Mouse (Mus musculus) embryonic facial prominence, embryonic 15.5 days (tissue): ENCODE measurements around the gene Cbx8. TPM values are rescaled to one million over a fixed set of nuclear protein-coding genes. Genes with fewer than 3 reads are reported as not detected.
A peak's percentile ranks its signal among the peaks of the same experiment; 100 is the strongest.

Source experiments
- ATAC-seq: fragments of 200-750 bp; cut with Nextera tagmentation; 2 replicates; pipeline ENCODE4 v1.8.0; 2017; ENCODE audit warnings: low read depth, moderate TSS enrichment; ENCODE audit not compliant: insufficient number of reproducible peaks, low FRiP score, low TSS enrichment
- H3K27ac ChIP-seq: fragments of 300-500 bp; sonication (generic); replicated peaks from 2 replicates; pipeline ENCODE4 v1.5.1; 2015; ENCODE audit warnings: mild to moderate bottlenecking, inconsistent platforms
- H3K27me3 ChIP-seq: fragments of 300-500 bp; sonication (generic); 2 replicates; pipeline ENCODE4 v1.6.1; 2015; ENCODE audit warnings: inconsistent platforms
- H3K36me3 ChIP-seq: fragments of 300-500 bp; sonication (generic); 2 replicates; pipeline ENCODE4 v1.6.1; 2015; ENCODE audit warnings: mild to moderate bottlenecking, inconsistent platforms
- H3K4me1 ChIP-seq: fragments of 300-500 bp; sonication (generic); 2 replicates; pipeline ENCODE4 v1.6.1; 2015; ENCODE audit warnings: inconsistent platforms
- H3K4me2 ChIP-seq: fragments of 300-500 bp; sonication (generic); replicated peaks from 2 replicates; pipeline ENCODE4 v1.6.1; 2015; ENCODE audit warnings: mild to moderate bottlenecking, inconsistent platforms
- H3K4me3 ChIP-seq: fragments of 300-500 bp; sonication (generic); replicated peaks from 2 replicates; pipeline ENCODE4 v1.5.1; 2015; ENCODE audit warnings: mild to moderate bottlenecking, inconsistent platforms
- H3K9ac ChIP-seq: fragments of 300-500 bp; sonication (generic); 2 replicates; pipeline ENCODE4 v1.6.1; 2015; ENCODE audit warnings: inconsistent platforms
- H3K9me3 ChIP-seq: fragments of 300-500 bp; sonication (generic); replicated peaks from 2 replicates; pipeline ENCODE4 v1.6.1; 2016; ENCODE audit warnings: inconsistent platforms
- WGBS: fragments of 180-500 bp; shearing (Covaris S2); methylation state at CpG from one replicate; pipeline ENCODE4 v1.1.7; 2015; 5-methylcytosine and 5-hydroxymethylcytosine counted together
- polyA plus RNA-seq: library from polyadenylated mRNA; unstranded; fragments of >200 nt; fragmentation: Nextera tagmentation; extraction: Ambion mirVana; gene quantifications from 2 replicates; pipeline ENCODE4 v1.2.1, GENCODE M21; 2015

Cbx8 gene
- polyA plus RNA-seq, 1 experiment from 2014 or later: 10.3 TPM

- H3K27me3 ChIP-seq: peaks cover 84% of the 10 kb centered on the region
- H3K4me2 ChIP-seq: peak overlapping the region; percentile 87
- no peaks in the 10 kb centered on the region for H3K36me3 ChIP-seq
- H3K27ac ChIP-seq: 0 out of 2 replicates have a peak overlapping the region, but pooled peaks have one; percentile 11
- no peaks in the 10 kb centered on the region for H3K9me3 ChIP-seq
- 2% methylated on average over 34 of the region's 35 CpGs for WGBS
- no peak overlapping the region for H3K9ac ChIP-seq
- no peak for ATAC-seq
- peaks cover 68% of the 10 kb centered on the region for H3K4me1 ChIP-seq
- H3K4me3 ChIP-seq: peak overlapping the region; percentile 59
These were observed 13.1 kb upstream of the Cbx8 start for GRCm38 (mm10) chr11:119053738-119054350.

DNA sequence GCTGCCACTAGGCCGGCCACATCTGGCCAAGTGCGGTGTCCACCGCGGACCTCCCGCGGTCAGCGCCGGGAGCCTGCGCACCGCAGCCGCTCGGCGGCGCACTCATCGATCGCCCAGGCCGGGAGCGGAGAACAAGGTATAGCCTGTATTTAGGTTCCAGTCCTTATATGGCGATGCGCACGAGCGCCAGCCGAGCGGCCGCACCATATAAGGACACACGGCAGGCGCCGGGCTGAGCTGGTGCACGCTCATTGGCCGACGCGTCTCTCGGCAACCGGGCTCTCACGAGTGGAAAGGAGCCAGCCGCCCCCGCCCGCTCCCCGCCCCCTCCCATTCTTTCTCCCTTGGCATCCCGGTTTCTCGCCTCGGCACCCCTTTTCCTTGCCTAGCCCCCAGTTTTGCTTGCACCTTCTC is 12.5 kb upstream of the Cbx8 start:
- H3K4me1 ChIP-seq: peaks cover 66% of the 10 kb centered on the region
- H3K9ac ChIP-seq: no peak overlapping the region
- H3K9me3 ChIP-seq: no peaks in the 10 kb centered on the region
- peak overlapping the region; percentile 59 for H3K4me3 ChIP-seq
- peak overlapping the region; percentile 87 for H3K4me2 ChIP-seq
- peak; percentile 93 for ATAC-seq
- WGBS: under 1% methylated on average over 41 of the region's 42 CpGs
- H3K36me3 ChIP-seq: no peaks in the 10 kb centered on the region
- peaks cover 83% of the 10 kb centered on the region for H3K27me3 ChIP-seq
- H3K27ac ChIP-seq: no peak overlapping the region

DNA sequence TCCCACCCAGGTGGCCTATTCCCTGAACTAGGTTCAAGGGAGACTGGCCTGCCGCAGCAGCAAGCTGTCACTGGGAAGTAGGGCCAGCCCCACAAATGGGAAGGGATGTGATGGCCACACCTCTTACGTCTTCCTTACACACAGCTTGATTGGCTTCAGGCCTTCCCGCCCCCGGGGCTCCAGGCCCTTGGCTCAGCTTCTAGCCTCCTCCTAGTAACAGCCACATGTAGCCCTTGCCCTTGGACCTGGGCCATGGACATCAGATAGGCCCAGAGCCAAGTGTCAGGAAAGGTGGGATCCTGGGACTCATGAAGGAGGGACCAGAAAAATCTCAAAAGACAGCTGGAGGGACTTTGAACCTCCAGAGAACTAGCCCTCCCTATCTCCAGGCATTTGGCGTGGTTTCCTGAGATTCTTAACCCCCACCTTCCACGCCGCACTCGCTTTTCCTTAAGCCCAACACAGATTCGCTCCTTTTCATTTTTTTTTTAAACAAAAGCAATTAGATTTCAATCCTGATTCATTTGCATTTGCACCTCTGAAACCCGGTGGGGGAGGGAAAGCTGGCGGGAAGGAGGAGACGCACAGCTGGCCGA is 12.0 kb upstream of the Cbx8 start:
- Histone ChIP-seq H3K9ac (no peak overlapping the region), H3K4me1 (peaks cover 66% of the 10 kb centered on the region), H3K27me3 (peaks cover 83% of the 10 kb centered on the region), H3K27ac (no peak overlapping the region), H3K4me2 (peak overlapping the region; percentile 87), H3K9me3 (no peaks in the 10 kb centered on the region), H3K4me3 (peak overlapping the region; percentile 59), H3K36me3 (no peaks in the 10 kb centered on the region)
- peak; percentile 21; the same call in 1 of the 2 replicates for ATAC-seq
- 3% methylated on average over 13 of the region's 13 CpGs for WGBS

DNA sequence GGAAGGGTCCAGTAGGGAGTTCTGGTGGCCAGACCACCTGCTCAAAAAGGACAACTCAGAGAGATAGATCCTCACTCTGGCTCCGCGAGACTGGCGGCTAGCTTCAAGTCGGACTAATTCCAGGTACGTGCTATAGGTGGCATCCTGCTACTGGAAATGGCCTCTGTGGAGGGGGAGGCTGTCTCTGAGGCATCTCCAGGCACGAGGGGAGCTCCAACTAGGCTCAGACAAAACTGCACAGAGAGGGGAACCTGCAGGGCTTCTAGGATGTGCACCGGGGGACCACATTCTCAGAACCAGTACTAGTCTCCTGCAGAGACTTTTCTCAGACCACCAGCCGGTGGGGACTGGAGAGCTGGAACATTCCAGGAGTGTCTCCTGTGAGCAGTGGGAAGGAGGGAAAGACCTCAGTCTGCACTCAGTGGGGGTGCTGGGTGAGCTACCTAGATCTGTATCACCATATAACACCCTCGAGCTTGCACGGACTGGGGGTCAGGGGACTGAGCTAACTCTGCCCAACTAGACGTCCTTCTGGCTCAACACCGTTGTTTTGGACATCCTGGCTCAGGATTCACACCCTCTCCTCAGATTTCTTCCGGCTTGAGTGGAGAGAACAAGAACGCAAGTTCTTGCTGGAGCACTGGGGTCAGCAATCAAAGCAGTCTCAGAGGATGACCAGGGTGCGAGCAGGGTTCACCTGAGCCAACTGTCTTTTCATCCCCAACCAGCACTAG is 11.3 kb upstream of the Cbx8 start:
- H3K4me2 ChIP-seq: 0 out of 2 replicates have a peak overlapping the region, but pooled peaks have one; percentile 87
- H3K36me3 ChIP-seq: no peaks in the 10 kb centered on the region
- H3K9me3 ChIP-seq: no peaks in the 10 kb centered on the region
- no peak for ATAC-seq
- 5% methylated on average over 15 of the region's 15 CpGs for WGBS
- peaks cover 82% of the 10 kb centered on the region for H3K27me3 ChIP-seq
- H3K4me1 ChIP-seq: peaks cover 66% of the 10 kb centered on the region
- no peak overlapping the region for H3K27ac ChIP-seq
- no peak overlapping the region for H3K9ac ChIP-seq
- no peak overlapping the region for H3K4me3 ChIP-seq

- H3K27me3 ChIP-seq: peaks cover 89% of the 10 kb centered on the region
- H3K9ac ChIP-seq: no peak overlapping the region
- no peak for ATAC-seq
- H3K36me3 ChIP-seq: no peaks in the 10 kb centered on the region
- no peak overlapping the region for H3K27ac ChIP-seq
- peaks cover 69% of the 10 kb centered on the region for H3K4me1 ChIP-seq
- no peaks in the 10 kb centered on the region for H3K9me3 ChIP-seq
- H3K4me2 ChIP-seq: no peak overlapping the region
- no peak overlapping the region for H3K4me3 ChIP-seq
These were observed 10.7 kb upstream of the Cbx8 start for GRCm38 (mm10) chr11:119051426-119051825.

- ATAC-seq: no peak
- H3K9me3 ChIP-seq: no peaks in the 10 kb centered on the region
- H3K36me3 ChIP-seq: no peaks in the 10 kb centered on the region
- 2% methylated on average over 2 of the region's 2 CpGs for WGBS
- no peak overlapping the region for H3K4me2 ChIP-seq
- H3K4me3 ChIP-seq: no peak overlapping the region
- H3K27ac ChIP-seq: no peak overlapping the region
- peaks cover 94% of the 10 kb centered on the region for H3K27me3 ChIP-seq
- peaks cover 64% of the 10 kb centered on the region for H3K4me1 ChIP-seq
- H3K9ac ChIP-seq: no peak overlapping the region
These were observed 9.6 kb upstream of the Cbx8 start for GRCm38 (mm10) chr11:119050361-119050760.

GRCm38 (mm10) chr11:119048133-119048510 is 7.4 kb upstream of the Cbx8 start:
- Histone ChIP-seq H3K4me1 (peaks cover 63% of the 10 kb centered on the region), H3K36me3 (no peaks in the 10 kb centered on the region), H3K27me3 (peaks cover 95% of the 10 kb centered on the region), H3K4me2 (peak overlapping the region; percentile 55), H3K9ac (no peak overlapping the region), H3K9me3 (no peaks in the 10 kb centered on the region), H3K4me3 (peak overlapping the region; percentile 36), H3K27ac (no peak overlapping the region)
- ATAC-seq: no peak
- under 1% methylated on average over 13 of the region's 13 CpGs for WGBS

DNA sequence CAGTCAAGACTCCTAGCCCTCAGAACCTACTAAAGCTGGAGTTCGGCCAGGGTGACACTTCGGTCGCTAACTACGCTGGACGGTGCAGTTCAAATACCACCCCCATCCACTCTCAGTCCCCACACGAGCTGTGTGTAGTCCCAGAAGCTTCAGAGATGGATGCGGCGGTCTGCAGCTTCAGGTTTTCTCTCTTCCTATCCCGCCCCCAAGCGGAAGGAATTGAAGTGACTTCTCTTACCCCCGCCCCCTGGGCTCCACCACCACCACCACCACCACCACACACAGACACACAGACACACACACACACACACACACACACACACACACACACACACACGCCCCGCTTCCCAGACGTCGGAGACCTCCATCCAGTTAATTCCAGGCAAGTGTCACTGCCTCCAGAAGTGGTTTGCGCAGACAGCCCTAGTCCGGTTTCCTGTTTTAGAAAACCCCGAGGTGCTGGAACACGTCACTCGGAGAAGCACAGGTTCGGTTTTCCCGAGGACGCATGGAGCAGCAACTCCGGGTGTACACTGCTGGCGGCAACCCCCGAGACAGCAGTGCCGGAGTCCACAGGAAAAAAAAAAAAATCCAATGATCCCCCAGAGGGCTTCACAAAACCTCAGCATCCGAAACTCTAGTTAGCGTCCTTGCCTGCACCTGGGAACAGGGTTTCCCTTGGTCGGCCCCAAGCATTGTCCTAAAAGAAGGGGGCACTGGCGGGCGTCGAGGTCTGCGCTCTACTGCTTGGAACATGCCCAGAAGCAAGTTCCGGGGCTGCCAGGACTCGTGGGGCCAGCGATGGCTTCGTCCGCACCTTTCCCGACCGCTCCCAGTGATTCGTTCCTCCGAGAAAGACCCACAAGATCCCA is 6.7 kb upstream of the Cbx8 start:
- peaks cover 91% of the 10 kb centered on the region for H3K27me3 ChIP-seq
- no peaks in the 10 kb centered on the region for H3K36me3 ChIP-seq
- peaks cover 63% of the 10 kb centered on the region for H3K4me1 ChIP-seq
- peak overlapping the region; percentile 55 for H3K4me2 ChIP-seq
- peak overlapping the region; percentile 36 for H3K4me3 ChIP-seq
- no peak overlapping the region for H3K27ac ChIP-seq
- H3K9ac ChIP-seq: no peak overlapping the region
- WGBS: under 1% methylated on average over 43 of the region's 43 CpGs
- ATAC-seq: no peak
- H3K9me3 ChIP-seq: no peaks in the 10 kb centered on the region

GRCm38 (mm10) chr11:119046601-119047245 is 6.0 kb upstream of the Cbx8 start:
- no peak for ATAC-seq
- under 1% methylated on average over 39 of the region's 39 CpGs for WGBS
- no peak overlapping the region for H3K27ac ChIP-seq

GRCm38 (mm10) chr11:119044551-119045337 is 4.0 kb upstream of the Cbx8 start:
- H3K36me3 ChIP-seq: no peaks in the 10 kb centered on the region
- no peak for ATAC-seq
- H3K9me3 ChIP-seq: no peaks in the 10 kb centered on the region
- H3K4me3 ChIP-seq: peak overlapping the region; percentile 23
- peak overlapping the region; percentile 48 for H3K4me2 ChIP-seq
- H3K27ac ChIP-seq: no peak overlapping the region
- H3K9ac ChIP-seq: peak overlapping the region; percentile 22; the same call in 1 of the 2 replicates
- H3K27me3 ChIP-seq: peaks cover 76% of the 10 kb centered on the region
- WGBS: 11% methylated on average over 41 of the region's 41 CpGs
- H3K4me1 ChIP-seq: peaks cover 76% of the 10 kb centered on the region

More at GRCm38 (mm10) chr11:119046601-119047245, 6.0 kb upstream of the Cbx8 start:
- no peaks in the 10 kb centered on the region for H3K36me3 ChIP-seq
- H3K4me1 ChIP-seq: peaks cover 63% of the 10 kb centered on the region
- peaks cover 91% of the 10 kb centered on the region for H3K27me3 ChIP-seq
- peak overlapping the region; percentile 2; the same call in 1 of the 2 replicates for H3K9ac ChIP-seq
- H3K4me3 ChIP-seq: peak overlapping the region; percentile 36
- peak overlapping the region; percentile 55 for H3K4me2 ChIP-seq
- H3K9me3 ChIP-seq: no peaks in the 10 kb centered on the region
